Mouse (Mus musculus) cerebellum, postnatal 4 days (tissue): ENCODE data around the gene Ttc5.
"Not testable (repeated sequence)": the region's sequence is repeated elsewhere in the genome, so short reads cannot be mapped to it uniquely, and the experiment has no call there.

Experiments used
- DNase-seq, 2 experiments: peaks; one replicate each; pipeline ENCODE4 v3.0.0; 2022; ENCODE audit warnings: low spot score in 2 of 2, mixed read lengths in 1 of 2

The Ttc5 gene

GRCm38 (mm10) chr14:50785251-50785637 is at the start of gene Ttc5:
TSS of gene Ttc5 (minus strand) at chr14:50785519.
- DNase-seq, result peak; percentile 80 to 85

GRCm38 (mm10) chr14:50834435-50834834 is 49.1 kb upstream of the Ttc5 start:
- no peak for DNase-seq

- peak in 1 of 2 experiments; percentile 19 for DNase-seq
Observed at GRCm38 (mm10) chr14:50833964-50834363, 48.6 kb upstream of the Ttc5 start.

GRCm38 (mm10) chr14:50829878-50830277 is 44.6 kb upstream of the Ttc5 start:
- no peak for DNase-seq

GRCm38 (mm10) chr14:50826579-50826978 is 41.3 kb upstream of the Ttc5 start:
- no peak for DNase-seq

- DNase-seq, result no peak
Observed at GRCm38 (mm10) chr14:50824219-50824618, 38.9 kb upstream of the Ttc5 start.

- DNase-seq, result no peak
Observed at GRCm38 (mm10) chr14:50823240-50823639, 37.9 kb upstream of the Ttc5 start.

- no peak for DNase-seq
Observed at GRCm38 (mm10) chr14:50813060-50813459, 27.7 kb upstream of the Ttc5 start.

GRCm38 (mm10) chr14:50807487-50808072 is 22.3 kb upstream of the Ttc5 start, which contains the start of the genes Ccnb1ip1 and Parp2:
TSS of gene Ccnb1ip1 (minus strand) at chr14:50807732.
TSS of gene Parp2 (plus strand) at chr14:50807841.
- peak; percentile 98 to 99 for DNase-seq

GRCm38 (mm10) chr14:50806469-50806868 is 21.1 kb upstream of the Ttc5 start:
- not testable (repeated sequence) for DNase-seq

- no peak for DNase-seq
Observed at GRCm38 (mm10) chr14:50804683-50805082, 19.4 kb upstream of the Ttc5 start.

GRCm38 (mm10) chr14:50802843-50803562 is 17.7 kb upstream of the Ttc5 start:
- no peak for DNase-seq

- no peak for DNase-seq
Observed at GRCm38 (mm10) chr14:50802441-50802840, 17.1 kb upstream of the Ttc5 start.

GRCm38 (mm10) chr14:50799502-50800259 is 14.4 kb upstream of the Ttc5 start:
- peak in 1 of 2 experiments; percentile 23 for DNase-seq

- DNase-seq, result peak in 1 of 2 experiments; percentile 10
Observed at GRCm38 (mm10) chr14:50798512-50798911, 13.2 kb upstream of the Ttc5 start.

- no peak for DNase-seq
Observed at GRCm38 (mm10) chr14:50796464-50796863, 11.1 kb upstream of the Ttc5 start.

- no peak for DNase-seq
Observed at GRCm38 (mm10) chr14:50795965-50796364, 10.6 kb upstream of the Ttc5 start.

- no peak for DNase-seq
Observed at GRCm38 (mm10) chr14:50795261-50795935, 10.1 kb upstream of the Ttc5 start.

GRCm38 (mm10) chr14:50788157-50788556 is 2.8 kb upstream of the Ttc5 start:
- no peak for DNase-seq

GRCm38 (mm10) chr14:50784391-50785250 is 698 bp downstream of the Ttc5 start:
- no peak for DNase-seq

GRCm38 (mm10) chr14:50782166-50782565 is 3.2 kb downstream of the Ttc5 start:
- no peak for DNase-seq
